Mouse (Mus musculus) MEL (cell line): ENCODE measurements around the gene P3h3. TPM values are rescaled to one million over a fixed set of nuclear protein-coding genes. Genes with fewer than 3 reads are reported as not detected.

Experiments
- DNase-seq: peaks from one replicate; pipeline ENCODE4 v3.0.0; 2011; ENCODE audit warnings: low read depth, low spot score
- H3K27ac ChIP-seq: 2 replicates; pipeline ENCODE4 v1.5.1; 2012; ENCODE audit warnings: low read depth, mild to moderate bottlenecking, control low read depth, low read length, moderate library complexity; ENCODE audit not compliant: control insufficient read depth
- H3K27me3 ChIP-seq, 2 experiments: fragments of 150-350 bp in 1 of 2; sonication (generic) in 1 of 2; 2 replicates each; pipeline ENCODE4 v1.6.1; 2012; ENCODE audit warnings: low read length in 2 of 2, mild to moderate bottlenecking in 2 of 2, improper control_type of control experiment in 1 of 2, moderate library complexity in 1 of 2; ENCODE audit not compliant: insufficient read depth in 2 of 2, control insufficient read depth in 1 of 2
- H3K36me3 ChIP-seq, 2 experiments: 2 replicates each; pipeline ENCODE4 v1.6.1; 2012 to 2014; ENCODE audit warnings: low read length in 2 of 2, improper control_type of control experiment in 1 of 2, inconsistent platforms in 1 of 2, mild to moderate bottlenecking in 1 of 2; ENCODE audit not compliant: insufficient read depth in 2 of 2, control insufficient read depth in 1 of 2
- H3K4me1 ChIP-seq, 2 experiments: fragments of 150-350 bp in 1 of 2; sonication (generic) in 1 of 2; 2 replicates each; pipeline ENCODE4 v1.6.1; 2012; ENCODE audit warnings: low read length in 2 of 2, improper control_type of control experiment in 1 of 2, mild to moderate bottlenecking in 1 of 2; ENCODE audit not compliant: insufficient read depth in 2 of 2, control insufficient read depth in 1 of 2
- H3K4me3 ChIP-seq, 2 experiments: fragments of 150-350 bp in 1 of 2; sonication (generic) in 1 of 2; 2 replicates each; pipeline ENCODE4 v1.5.1; 2012; ENCODE audit warnings: low read depth in 2 of 2, low read length in 2 of 2, mild to moderate bottlenecking in 2 of 2, moderate library complexity in 2 of 2, control low read depth in 1 of 2, improper control_type of control experiment in 1 of 2; ENCODE audit not compliant: control insufficient read depth in 1 of 2, insufficient read depth in 1 of 2
- H3K79me2 ChIP-seq: 2 replicates; pipeline ENCODE4 v1.6.1; 2012; ENCODE audit warnings: mild to moderate bottlenecking, low read length, moderate library complexity; ENCODE audit not compliant: control insufficient read depth, poor library complexity, insufficient read depth
- H3K9ac ChIP-seq: 2 replicates; pipeline ENCODE4 v1.6.1; 2012; ENCODE audit warnings: low read depth, mild to moderate bottlenecking, control low read depth, low read length, moderate library complexity; ENCODE audit not compliant: control insufficient read depth, poor library complexity, severe bottlenecking
- H3K9me3 ChIP-seq: fragments of 150-350 bp; sonication (generic); replicated peaks from 2 replicates; pipeline ENCODE4 v1.6.1; 2012; ENCODE audit warnings: mild to moderate bottlenecking, low read length, improper control_type of control experiment, moderate library complexity; ENCODE audit not compliant: insufficient read depth
- BHLHE40 ChIP-seq: IDR thresholded peaks from 2 replicates; pipeline ENCODE4 v1.6.1; 2012; ENCODE audit warnings: low read depth, mild to moderate bottlenecking, inconsistent platforms, low read length, improper control_type of control experiment, borderline replicate concordance
- CHD1 ChIP-seq: IDR thresholded peaks from 2 replicates; pipeline ENCODE4 v1.6.1; 2012; ENCODE audit warnings: low read depth, mild to moderate bottlenecking, inconsistent platforms, low read length, improper control_type of control experiment
- CTCF ChIP-seq, 3 experiments: IDR thresholded peaks in 2 of 3; conservative IDR thresholded peaks in 1 of 3; 2 replicates each; pipeline ENCODE4 v1.5.1; 2011 to 2012; ENCODE audit warnings: low read length in 3 of 3, low read depth in 2 of 3, mild to moderate bottlenecking in 2 of 3, improper control_type of control experiment in 1 of 3, inconsistent platforms in 1 of 3, mixed read lengths in 1 of 3, moderate library complexity in 1 of 3; ENCODE audit not compliant: control insufficient read depth in 1 of 3, insufficient read depth in 1 of 3, poor library complexity in 1 of 3, severe bottlenecking in 1 of 3
- E2F4 ChIP-seq: IDR thresholded peaks from 2 replicates; pipeline ENCODE4 v1.6.1; 2011; ENCODE audit warnings: low read depth, low read length, improper control_type of control experiment, borderline replicate concordance
- ELF1 ChIP-seq: IDR thresholded peaks from 2 replicates; pipeline ENCODE4 v1.6.1; 2014; ENCODE audit warnings: low read depth, mild to moderate bottlenecking, inconsistent platforms, low read length, improper control_type of control experiment, moderate library complexity
- EP300 ChIP-seq, 2 experiments: IDR thresholded peaks; 2 replicates each; pipeline ENCODE4 v1.6.1; 2011; ENCODE audit warnings: improper control_type of control experiment in 2 of 2, low read length in 2 of 2, low read depth in 1 of 2, mild to moderate bottlenecking in 1 of 2
- GABPA ChIP-seq: IDR thresholded peaks from 2 replicates; pipeline ENCODE4 v1.6.1; 2012; ENCODE audit warnings: low read depth, mild to moderate bottlenecking, inconsistent platforms, low read length, improper control_type of control experiment, moderate library complexity
- GATA1 ChIP-seq: IDR thresholded peaks from 2 replicates; pipeline ENCODE4 v1.6.1; 2011; ENCODE audit warnings: low read depth, low read length, improper control_type of control experiment
- HCFC1 ChIP-seq: IDR thresholded peaks from 2 replicates; pipeline ENCODE4 v1.6.1; 2012; ENCODE audit warnings: low read depth, mild to moderate bottlenecking, inconsistent platforms, low read length, improper control_type of control experiment, moderate library complexity
- JUND ChIP-seq: IDR thresholded peaks from 2 replicates; pipeline ENCODE4 v1.6.1; 2011; ENCODE audit warnings: low read depth, mild to moderate bottlenecking, improper control_type of control experiment, low read length
- KAT2A ChIP-seq: conservative IDR thresholded peaks from 2 replicates; pipeline ENCODE4 v1.6.1; 2012; ENCODE audit warnings: low read depth, low read length, improper control_type of control experiment, inconsistent platforms
- MAFK ChIP-seq: IDR thresholded peaks from 2 replicates; pipeline ENCODE4 v1.6.1; 2011; ENCODE audit warnings: low read depth, mild to moderate bottlenecking, low read length, improper control_type of control experiment, borderline replicate concordance
- MAX ChIP-seq: IDR thresholded peaks from 2 replicates; pipeline ENCODE4 v1.6.1; 2011; ENCODE audit warnings: low read length, improper control_type of control experiment
- MAZ ChIP-seq: IDR thresholded peaks from 2 replicates; pipeline ENCODE4 v1.6.1; 2012; ENCODE audit warnings: low read depth, mild to moderate bottlenecking, inconsistent platforms, low read length, improper control_type of control experiment
- MEF2A ChIP-seq: IDR thresholded peaks from 2 replicates; pipeline ENCODE4 v1.6.1; 2014; ENCODE audit warnings: low read depth, mild to moderate bottlenecking, inconsistent platforms, low read length, improper control_type of control experiment; ENCODE audit not compliant: poor library complexity, insufficient replicate concordance, severe bottlenecking; ENCODE audit errors: extremely low read depth
- MYC ChIP-seq: IDR thresholded peaks from 2 replicates; pipeline ENCODE4 v1.6.1; 2011; ENCODE audit warnings: low read depth, mild to moderate bottlenecking, low read length, improper control_type of control experiment, moderate library complexity
- NRF1 ChIP-seq: IDR thresholded peaks from 2 replicates; pipeline ENCODE4 v1.6.1; 2014; ENCODE audit warnings: low read depth, mild to moderate bottlenecking, inconsistent platforms, low read length, improper control_type of control experiment, moderate library complexity; ENCODE audit not compliant: poor library complexity, insufficient read depth, severe bottlenecking
- POLR2A ChIP-seq, 2 experiments: IDR thresholded peaks; 2 replicates each; pipeline ENCODE4 v1.6.1; 2011 to 2012; ENCODE audit warnings: low read length in 2 of 2, mild to moderate bottlenecking in 2 of 2, control low read depth in 1 of 2, improper control_type of control experiment in 1 of 2, low read depth in 1 of 2, moderate library complexity in 1 of 2; ENCODE audit not compliant: control insufficient read depth in 1 of 2, insufficient read depth in 1 of 2, poor library complexity in 1 of 2
- POLR2AphosphoS2 ChIP-seq: IDR thresholded peaks from 2 replicates; pipeline ENCODE4 v1.6.1; 2011; ENCODE audit warnings: low read length, improper control_type of control experiment
- POLR2AphosphoS5 ChIP-seq: IDR thresholded peaks from 2 replicates; pipeline ENCODE4 v1.6.1; 2012; ENCODE audit warnings: low read depth, borderline replicate concordance, mild to moderate bottlenecking, inconsistent platforms, low read length, moderate library complexity, mixed read lengths
- RAD21 ChIP-seq: IDR thresholded peaks from 2 replicates; pipeline ENCODE4 v1.6.1; 2011; ENCODE audit warnings: mild to moderate bottlenecking, low read depth, low read length, improper control_type of control experiment
- RCOR1 ChIP-seq: IDR thresholded peaks from 2 replicates; pipeline ENCODE4 v1.6.1; 2012; ENCODE audit warnings: low read depth, mild to moderate bottlenecking, inconsistent platforms, low read length, improper control_type of control experiment
- SMC3 ChIP-seq: IDR thresholded peaks from 2 replicates; pipeline ENCODE4 v1.6.1; 2011; ENCODE audit warnings: low read depth, low read length, improper control_type of control experiment
- TAL1 ChIP-seq: IDR thresholded peaks from 2 replicates; pipeline ENCODE4 v1.6.1; 2012; ENCODE audit warnings: mild to moderate bottlenecking, inconsistent platforms, low read length, moderate library complexity, mixed read lengths
- TBP ChIP-seq: IDR thresholded peaks from 2 replicates; pipeline ENCODE4 v1.8.0; 2011; ENCODE audit warnings: low read depth, low read length, improper control_type of control experiment
- TCF12 ChIP-seq: IDR thresholded peaks from 2 replicates; pipeline ENCODE4 v1.6.1; 2014; ENCODE audit warnings: low read depth, mild to moderate bottlenecking, inconsistent platforms, low read length, improper control_type of control experiment, moderate library complexity
- USF1 ChIP-seq: IDR thresholded peaks from 2 replicates; pipeline ENCODE4 v1.6.1; 2014; ENCODE audit warnings: low read depth, mild to moderate bottlenecking, inconsistent platforms, low read length, improper control_type of control experiment, moderate library complexity
- ZKSCAN1 ChIP-seq: IDR thresholded peaks from 2 replicates; pipeline ENCODE4 v1.6.1; 2012; ENCODE audit warnings: low read depth, mild to moderate bottlenecking, inconsistent platforms, low read length, improper control_type of control experiment, moderate library complexity
- ZMIZ1 ChIP-seq: IDR thresholded peaks from 2 replicates; pipeline ENCODE4 v1.6.1; 2012; ENCODE audit warnings: low read depth, mild to moderate bottlenecking, inconsistent platforms, low read length, improper control_type of control experiment, moderate library complexity
- ZNF384 ChIP-seq: IDR thresholded peaks from 2 replicates; pipeline ENCODE4 v1.6.1; 2012; ENCODE audit warnings: low read depth, mild to moderate bottlenecking, inconsistent platforms, low read length, improper control_type of control experiment
- polyA plus RNA-seq, 2 experiments: library from polyadenylated mRNA; stranded (reverse) in 1 of 2; unstranded in 1 of 2; fragments of >175 nt in 1 of 2; fragments of >200 nt in 1 of 2; gene quantifications; 2 replicates each; pipeline versions ENCODE4 v1.2.1 to v1.2.4; 2012; ENCODE audit warnings: low replicate concordance in 2 of 2, low read depth in 1 of 2; ENCODE audit not compliant: insufficient read length in 2 of 2, insufficient read depth in 1 of 2, missing spikeins in 1 of 2
- total RNA-seq: library from RNA; depleted of rRNA; stranded (reverse); fragments of 300-350 nt; gene quantifications from 2 replicates; pipeline ENCODE4 v1.2.3, GENCODE M21; 2012

P3h3 gene
- total and polyA plus RNA-seq, 3 experiments = 0.23 to 2.1 TPM; not detected in 1

GRCm38 (mm10) chr6:124829799-124830700 lies 27.5 kb downstream of the P3h3 start (continued):
- peak; percentile 33 to 74 for TF ChIP-seq POLR2A (IDR thresholded peaks at IDR 0.05; ENCODE audit: control insufficient read depth in 1 of 2, insufficient read depth in 1 of 2, low read depth in 1 of 2, low read length in 2 of 2, poor library complexity in 1 of 2)
- TF ChIP-seq GABPA = no peak
- TF ChIP-seq ELF1 = 0 out of 2 replicates have a peak, but pooled peaks have one; percentile 59
- TF ChIP-seq, all 39 proteins: peak for 20

- peak within 1 kb of the TSS; percentile 88 for H3K27ac ChIP-seq
- peak; percentile 99 for DNase-seq
- H3K9ac ChIP-seq = peak within 1 kb of the TSS; percentile 87
- peak within 1 kb of the TSS; percentile 79 to 89 for H3K4me3 ChIP-seq
- peaks cover 22% of the 10 kb centered on the region for H3K79me2 ChIP-seq
- H3K36me3 ChIP-seq = peaks cover 0 to 8% of the 10 kb centered on the region in 2 experiments; a peak in 2 of 4 replicates
- no peaks in the 10 kb centered on the region for H3K27me3 ChIP-seq
- no peaks in the 10 kb centered on the region for H3K9me3 ChIP-seq
- H3K4me1 ChIP-seq = peaks cover 2 to 6% of the 10 kb centered on the region in 2 experiments; a peak in 3 of 4 replicates
- TF ChIP-seq MEF2A (no peak), POLR2AphosphoS5 (no peak), E2F4 (no peak), HCFC1 (peak; percentile 93), CHD1 (no peak), KAT2A (peak; percentile 100), TAL1 (no peak), TBP (peak; percentile 9), MYC (peak; percentile 91), ZMIZ1 (peak; percentile 95), MAZ (peak; percentile 94), ZNF384 (no peak), MAFK (no peak), EP300 (IDR thresholded peaks at IDR 0.05; ENCODE audit: low read depth in 1 of 2, low read length in 2 of 2) (no peak), GATA1 (peak; percentile 4; the same call in 1 of the 2 replicates), MAX (peak; percentile 81), TCF12 (peak; percentile 55; the same call in 1 of the 2 replicates), SMC3 (0 out of 2 replicates have a peak, but pooled peaks have one; percentile 1), ZKSCAN1 (no peak), ELF1 (peak; percentile 94), RAD21 (no peak), RCOR1 (peak; percentile 41; the same call in 1 of the 2 replicates), GABPA (no peak), POLR2AphosphoS2 (peak; percentile 92), USF1 (peak; percentile 60), NRF1 (peak; percentile 79), BHLHE40 (no peak), JUND (no peak), CTCF (IDR thresholded peaks at IDR 0.05 in 2 of 3, conservative IDR thresholded peaks at IDR 0.05 in 1 of 3; ENCODE audit: control insufficient read depth in 1 of 3, insufficient read depth in 1 of 3, low read depth in 2 of 3, low read length in 3 of 3, poor library complexity in 1 of 3, severe bottlenecking in 1 of 3) (no peak)
These were observed 28.4 kb downstream of the P3h3 start, which contains the start of the genes Usp5 and Cdca3 for GRCm38 (mm10) chr6:124828868-124829798. Usp5 (minus strand) TSS chr6:124829484. Cdca3 (plus strand) TSS chr6:124829547.
